Mouse (Mus musculus): ENCODE measurements at regions not wholly inside any gene's neighbourhood (a gene's known extent, or its start where the extent isn't known, plus 50 kb on each side); places are given as distances from the start of the nearest gene placed in this dataset.

GRCm38 (mm10) chr1:63918200-63918599 lies 149.1 kb upstream of the 4933402D24Rik start:
- DNase-seq: peak; percentile 8

- DNase-seq: peak; percentile 43
Measured at GRCm38 (mm10) chr1:63916907-63917650, 148.0 kb upstream of the 4933402D24Rik start.

- peak; percentile 51 for DNase-seq
Measured at GRCm38 (mm10) chr1:63910765-63911164, 141.7 kb upstream of the 4933402D24Rik start.

- peak; percentile 17 for DNase-seq
Measured at GRCm38 (mm10) chr1:63909191-63909590, 140.1 kb upstream of the 4933402D24Rik start.

GRCm38 (mm10) chr1:63903620-63904019 lies 134.6 kb upstream of the 4933402D24Rik start:
- DNase-seq: peak; percentile 16

GRCm38 (mm10) chr1:63903201-63903600 lies 134.1 kb upstream of the 4933402D24Rik start:
- peak; percentile 86 for DNase-seq

- DNase-seq: peak; percentile 92
Measured at GRCm38 (mm10) chr1:63902391-63902790, 133.3 kb upstream of the 4933402D24Rik start.

GRCm38 (mm10) chr1:63899631-63900577 lies 130.8 kb upstream of the 4933402D24Rik start:
- peak; percentile 88 for DNase-seq

GRCm38 (mm10) chr1:63898766-63899165 lies 129.7 kb upstream of the 4933402D24Rik start:
- no peak for DNase-seq

- no peak for DNase-seq
Measured at GRCm38 (mm10) chr1:63897556-63897955, 128.5 kb upstream of the 4933402D24Rik start.

GRCm38 (mm10) chr1:63879570-63879969 lies 110.5 kb upstream of the 4933402D24Rik start:
- DNase-seq: peak; percentile 21

GRCm38 (mm10) chr1:63876589-63877251 lies 107.7 kb upstream of the 4933402D24Rik start:
- peak; percentile 71 for DNase-seq

- DNase-seq: no peak
Measured at GRCm38 (mm10) chr1:63875297-63875962, 106.4 kb upstream of the 4933402D24Rik start.

- DNase-seq: peak; percentile 82
Measured at GRCm38 (mm10) chr1:63871831-63872230, 102.8 kb upstream of the 4933402D24Rik start.

GRCm38 (mm10) chr1:63869342-63869741 lies 100.3 kb upstream of the 4933402D24Rik start:
- no peak for DNase-seq

GRCm38 (mm10) chr1:63857933-63858649 lies 89.0 kb upstream of the 4933402D24Rik start:
- DNase-seq: no peak

- DNase-seq: no peak
Measured at GRCm38 (mm10) chr1:63857468-63857867, 88.4 kb upstream of the 4933402D24Rik start.

GRCm38 (mm10) chr1:63856366-63856765 lies 87.3 kb upstream of the 4933402D24Rik start:
- DNase-seq: no peak

- no peak for DNase-seq
Measured at GRCm38 (mm10) chr1:63854794-63855193, 85.7 kb upstream of the 4933402D24Rik start.

GRCm38 (mm10) chr1:63851476-63852094 lies 82.5 kb upstream of the 4933402D24Rik start:
- no peak for DNase-seq

- no peak for DNase-seq
Measured at GRCm38 (mm10) chr1:63850262-63850661, 81.2 kb upstream of the 4933402D24Rik start.

Measured in heart, adult 11 months (tissue).